Mouse (Mus musculus) liver, adult (tissue): ENCODE data around the gene Tnik.

Experiments
- GATA4 ChIP-seq: IDR thresholded peaks from 2 replicates; pipeline ENCODE4 v1.6.1; 2014; ENCODE audit warnings: mild to moderate bottlenecking, low read length; ENCODE audit not compliant: insufficient replicate concordance

The Tnik gene

DNA sequence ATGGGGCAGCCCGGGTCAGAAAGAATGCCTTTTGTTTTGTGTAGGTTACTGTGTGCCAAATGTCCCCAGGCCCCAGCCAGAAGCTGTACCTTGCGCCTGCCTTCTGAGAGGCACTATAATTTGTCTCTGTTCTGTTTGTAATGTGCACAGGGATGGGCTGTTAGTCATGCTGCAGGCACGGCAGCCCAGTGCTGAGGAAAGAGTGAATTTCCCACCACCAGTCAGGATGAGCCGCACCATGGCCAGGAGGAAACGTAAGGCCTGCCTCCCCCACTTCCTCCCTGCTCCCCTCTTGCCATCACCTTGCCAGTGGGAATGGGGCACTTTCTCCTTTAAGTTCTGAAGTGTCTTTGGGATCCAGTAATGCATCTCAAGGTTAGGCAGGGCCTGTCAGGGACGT is 286.4 kb downstream of the Tnik start:
- TF ChIP-seq GATA4: no peak

DNA sequence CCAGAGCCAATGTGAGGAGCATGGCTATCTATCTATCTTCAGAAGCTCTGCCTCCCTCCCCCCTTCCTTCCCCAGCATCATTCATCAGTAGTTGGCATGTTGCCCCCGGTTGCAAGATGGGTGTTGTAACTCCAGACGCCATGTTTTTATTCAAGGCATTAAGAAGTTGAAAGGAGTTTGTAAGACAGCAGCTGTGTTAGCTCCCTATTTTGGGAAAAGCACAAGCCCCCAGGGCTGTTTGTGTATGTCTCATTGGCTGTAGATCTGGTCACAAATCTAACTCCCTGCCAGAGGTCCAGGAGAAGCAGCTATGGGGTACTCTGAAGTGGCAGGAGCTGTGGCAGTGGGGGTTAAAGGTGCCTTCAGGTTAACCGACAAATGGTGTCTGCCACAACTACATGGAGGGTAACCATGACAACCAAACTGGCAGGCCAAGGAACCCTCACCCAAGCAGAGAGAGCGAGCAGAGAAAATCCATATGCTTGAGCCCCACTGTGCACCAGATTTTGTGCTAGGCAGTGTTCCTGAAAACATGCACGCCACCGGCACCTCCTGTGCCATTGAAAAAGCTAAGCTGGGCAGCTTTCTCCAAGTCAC is 287.6 kb downstream of the Tnik start:
- TF ChIP-seq GATA4: no peak

DNA sequence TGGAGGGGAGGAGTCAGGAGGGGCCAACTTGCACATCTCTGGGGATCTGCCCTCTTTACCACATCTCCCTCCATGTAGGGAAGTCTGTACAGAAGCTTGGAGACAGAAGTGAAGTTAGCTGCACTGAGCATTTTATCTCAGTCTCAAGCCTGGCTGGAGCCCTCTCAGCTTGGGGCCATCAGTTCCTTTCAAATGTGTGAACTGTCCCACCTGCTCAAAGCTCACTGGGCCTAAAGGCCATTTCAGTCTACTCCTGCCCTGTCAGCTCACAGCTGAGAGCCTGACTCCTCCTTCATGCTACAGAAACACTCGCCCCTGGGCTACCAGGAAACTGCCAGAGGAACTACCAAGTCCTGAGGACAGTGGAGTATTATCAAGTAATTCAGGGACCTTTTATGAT is 288.7 kb downstream of the Tnik start:
- TF ChIP-seq GATA4: no peak

DNA sequence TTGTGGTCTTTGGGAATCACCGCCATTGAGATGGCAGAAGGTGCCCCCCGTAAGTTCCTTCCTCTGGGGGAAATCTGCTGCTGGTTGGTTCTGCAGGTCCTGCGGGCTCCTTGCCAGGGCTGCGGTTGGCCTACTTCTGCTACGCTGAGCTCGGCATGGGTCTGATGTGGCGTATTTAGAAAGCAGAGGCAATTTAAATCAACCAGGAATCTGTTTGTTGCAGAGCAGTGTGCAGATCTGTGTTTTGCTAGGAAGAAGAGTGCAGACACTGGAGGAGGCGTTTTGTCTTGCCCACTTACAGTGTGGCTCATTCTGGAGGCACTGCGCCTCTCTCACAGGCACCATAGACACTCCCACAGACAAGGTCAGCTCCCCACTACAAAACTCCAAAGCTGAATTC is 291.9 kb downstream of the Tnik start:
- TF ChIP-seq GATA4: no peak

DNA sequence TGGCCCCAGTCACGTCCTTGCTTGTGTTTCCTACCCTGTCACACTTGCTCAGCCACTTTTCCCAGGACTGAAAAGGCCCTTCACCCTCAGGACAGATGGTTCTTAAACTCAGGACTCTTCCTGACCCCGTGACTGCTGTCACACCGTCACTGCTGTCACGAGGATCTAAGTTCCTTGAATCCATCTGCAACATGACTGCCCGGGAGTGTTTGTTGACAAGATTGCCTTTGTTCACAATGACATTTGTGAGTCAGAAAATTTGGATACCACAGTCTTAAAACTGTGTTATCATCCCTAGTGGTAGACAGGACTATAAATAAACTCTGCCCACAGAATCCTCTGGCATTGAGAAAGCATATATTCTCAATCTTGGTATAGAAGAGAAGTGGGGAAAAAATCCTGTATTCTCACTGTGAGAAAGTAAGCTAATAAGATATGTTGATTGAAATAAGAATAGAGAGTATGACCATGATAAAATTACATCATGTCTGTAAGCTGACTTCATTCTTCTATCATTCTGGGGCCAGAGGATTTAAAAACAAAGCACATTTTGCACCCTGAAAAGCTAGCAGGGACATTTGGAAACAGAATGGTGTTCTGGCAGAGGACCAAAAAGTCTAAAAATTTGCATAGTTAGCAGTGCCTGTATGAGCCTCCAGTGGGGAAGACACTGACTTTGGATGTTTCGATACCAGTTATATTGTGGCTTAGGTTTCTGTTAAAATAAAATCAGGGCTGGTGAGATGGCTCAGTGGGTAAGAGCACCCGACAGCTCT is 293.0 kb downstream of the Tnik start:
- TF ChIP-seq GATA4: no peak

DNA sequence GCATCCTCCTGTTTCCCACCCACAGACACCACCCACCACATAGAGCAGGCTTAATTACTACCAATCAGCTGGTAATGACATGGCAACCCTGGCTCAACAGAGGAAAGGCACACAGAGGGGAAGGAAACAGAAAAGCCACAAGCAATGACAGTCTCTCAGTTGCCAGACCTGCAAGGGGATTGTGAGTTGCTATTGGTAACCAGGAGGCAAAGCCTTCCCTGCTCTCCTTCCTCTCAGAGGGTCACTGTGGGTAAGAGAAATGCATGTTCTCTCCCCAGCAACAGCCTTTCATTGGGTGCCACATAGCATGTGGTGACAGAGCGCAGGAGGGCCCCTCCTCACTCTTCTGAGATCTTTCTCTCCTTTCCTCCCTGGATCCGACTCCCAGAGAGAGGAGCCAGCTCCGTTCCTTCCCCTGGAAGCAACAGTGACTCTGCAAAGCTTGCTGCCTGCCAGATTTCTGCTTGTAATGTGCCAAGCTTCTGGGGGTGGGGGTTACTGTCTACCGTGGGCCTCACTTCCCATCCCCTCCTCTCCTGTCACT is 295.4 kb downstream of the Tnik start:
- no peak for TF ChIP-seq GATA4

DNA sequence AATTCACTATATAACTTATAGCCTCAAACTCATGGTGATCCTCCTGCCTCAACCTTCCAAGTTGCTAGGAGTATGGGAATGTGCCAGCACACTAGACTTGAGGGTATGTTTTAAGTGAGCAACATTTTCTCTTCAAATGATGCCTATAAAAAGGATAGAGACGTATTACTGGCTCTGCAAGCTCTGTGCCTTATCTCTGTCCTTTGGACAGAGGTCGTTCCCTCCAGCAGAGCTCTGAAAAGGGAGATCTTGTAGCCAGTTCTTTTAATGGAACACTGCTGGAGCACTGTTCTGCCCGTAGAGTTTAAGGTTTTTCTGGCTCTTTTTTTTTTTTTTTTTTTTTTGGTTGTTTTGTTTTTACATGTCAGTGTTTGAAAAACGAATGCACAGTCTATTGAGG is 298.4 kb downstream of the Tnik start:
- TF ChIP-seq GATA4: no peak

DNA sequence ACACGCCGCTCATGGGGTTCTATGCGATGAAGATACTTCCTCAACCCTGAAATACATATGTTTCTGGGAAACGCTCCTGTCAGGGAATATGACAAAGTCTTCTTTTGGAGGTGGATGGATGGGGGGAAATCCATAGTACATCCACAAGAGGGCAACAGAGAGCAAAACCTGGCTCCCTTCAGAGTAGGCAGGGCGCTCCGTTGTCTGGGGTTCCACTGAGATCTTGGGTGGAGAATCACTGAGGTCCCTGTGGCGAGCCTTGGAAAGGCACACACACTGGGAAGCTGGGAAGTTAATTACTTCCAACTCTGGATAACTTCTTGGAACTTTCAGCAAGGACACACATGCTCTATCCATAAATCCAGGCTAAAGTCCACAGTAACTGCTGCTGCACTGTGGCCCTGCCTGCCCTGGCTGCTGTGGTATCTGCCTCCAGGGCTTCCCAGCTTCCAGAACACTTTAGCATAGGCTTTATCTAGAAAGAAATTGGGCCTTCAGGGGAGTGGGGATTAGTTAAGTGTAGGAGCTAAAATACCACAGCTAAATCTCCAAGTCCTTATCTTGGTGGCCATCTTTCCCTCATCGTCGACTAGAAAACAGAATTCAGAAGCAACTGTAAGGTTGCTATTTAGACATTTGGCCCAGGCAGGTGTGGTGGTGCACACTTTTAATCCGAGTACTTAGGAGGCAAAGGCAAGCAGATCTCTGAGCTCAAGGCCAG is 299.8 kb downstream of the Tnik start:
- 0 out of 2 replicates have a peak, but pooled peaks have one; percentile 11 for TF ChIP-seq GATA4

DNA sequence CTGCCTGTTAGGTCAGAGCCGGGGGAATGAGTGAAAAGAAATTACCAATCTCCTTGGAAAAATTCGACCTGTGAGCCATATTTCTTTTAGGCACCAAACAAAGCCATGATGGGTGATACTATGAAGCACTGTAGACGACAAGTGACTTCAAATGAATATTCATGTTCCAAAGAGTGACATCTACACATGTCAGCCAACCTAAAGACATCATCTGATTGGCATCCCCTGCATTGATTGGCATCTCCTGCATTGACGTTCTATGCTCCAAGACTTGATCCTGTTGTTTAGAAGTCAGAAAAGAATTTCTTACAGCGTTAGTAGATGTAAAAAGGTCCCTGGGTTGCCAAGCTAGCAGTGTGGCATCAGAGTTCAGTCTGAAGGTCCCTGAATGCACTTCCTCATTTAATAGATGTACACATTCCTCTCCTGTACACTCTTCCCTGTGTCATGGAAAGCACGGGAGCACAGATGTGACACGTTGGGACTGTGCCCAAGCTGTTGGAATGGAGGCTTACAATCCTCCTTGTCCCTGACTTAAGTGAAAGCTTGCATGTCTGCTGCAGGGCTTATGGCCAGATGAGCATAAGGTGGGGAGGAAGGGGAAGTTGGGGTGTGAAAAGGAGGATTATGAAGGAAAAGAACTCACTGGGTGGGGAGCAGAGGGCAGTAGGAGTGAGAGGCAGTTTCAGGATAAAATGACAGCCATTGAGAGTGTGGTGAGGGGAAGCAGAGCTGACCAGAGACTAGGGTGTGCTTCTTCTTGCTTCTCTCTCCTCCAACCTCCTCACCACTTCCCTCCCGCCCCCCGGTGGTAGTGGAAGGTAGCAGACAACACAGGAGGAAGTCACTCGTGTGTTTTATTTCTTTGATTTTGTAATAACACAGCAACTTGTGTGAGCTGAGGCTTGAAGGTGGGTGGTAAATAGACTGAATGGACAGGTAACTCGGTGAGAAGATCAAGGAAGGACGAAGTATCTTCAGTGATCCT is 301.6 kb downstream of the Tnik start:
- TF ChIP-seq GATA4: no peak

DNA sequence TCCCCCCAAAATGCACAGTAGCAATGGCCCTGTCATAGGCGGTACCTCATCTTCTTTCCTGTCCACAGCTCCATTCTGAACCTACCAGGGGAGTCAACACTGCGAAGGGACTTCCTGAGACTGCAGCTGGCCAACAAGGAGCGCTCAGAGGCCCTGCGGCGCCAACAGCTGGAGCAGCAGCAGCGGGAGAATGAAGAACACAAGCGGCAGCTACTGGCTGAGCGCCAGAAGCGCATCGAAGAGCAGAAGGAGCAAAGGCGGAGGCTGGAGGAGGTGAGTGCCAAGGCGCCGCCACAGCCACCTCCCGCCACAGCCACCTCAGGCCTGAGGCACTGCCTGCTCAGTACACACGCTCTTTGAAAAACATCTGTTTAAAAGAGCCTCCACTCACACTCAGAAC is 314.3 kb downstream of the Tnik start:
- TF ChIP-seq GATA4: no peak

DNA sequence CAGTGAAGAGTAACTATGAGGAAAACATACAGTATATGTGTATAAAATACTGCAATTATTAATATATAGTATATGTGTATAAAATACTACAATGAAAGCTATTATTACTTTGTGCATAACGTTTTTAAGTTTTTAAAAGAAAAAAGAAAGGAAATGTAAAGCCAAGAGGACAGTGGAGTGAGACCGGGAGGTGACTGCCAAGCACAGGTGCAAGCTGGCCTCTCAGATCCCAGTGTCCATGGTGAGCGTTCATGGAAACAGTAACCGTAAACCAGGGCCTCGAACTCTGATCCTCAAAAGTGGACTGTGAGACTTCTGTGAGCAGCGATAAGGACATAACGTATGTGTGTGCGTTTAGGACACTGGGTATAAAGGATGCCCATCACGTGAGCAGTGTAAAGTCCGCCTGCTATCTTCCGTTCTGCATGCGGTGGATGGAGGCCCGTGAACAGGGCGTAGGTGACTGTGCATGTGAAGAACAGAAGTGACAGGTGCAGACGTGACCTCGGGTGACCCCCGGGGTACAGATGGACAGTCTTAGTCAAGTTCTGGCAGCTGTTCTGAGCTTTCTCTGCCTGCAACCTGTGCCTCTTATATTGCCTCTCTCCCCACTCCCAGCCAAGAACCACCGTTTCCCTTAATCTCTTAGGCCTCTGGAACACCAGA is 316.1 kb downstream of the Tnik start:
- no peak for TF ChIP-seq GATA4

DNA sequence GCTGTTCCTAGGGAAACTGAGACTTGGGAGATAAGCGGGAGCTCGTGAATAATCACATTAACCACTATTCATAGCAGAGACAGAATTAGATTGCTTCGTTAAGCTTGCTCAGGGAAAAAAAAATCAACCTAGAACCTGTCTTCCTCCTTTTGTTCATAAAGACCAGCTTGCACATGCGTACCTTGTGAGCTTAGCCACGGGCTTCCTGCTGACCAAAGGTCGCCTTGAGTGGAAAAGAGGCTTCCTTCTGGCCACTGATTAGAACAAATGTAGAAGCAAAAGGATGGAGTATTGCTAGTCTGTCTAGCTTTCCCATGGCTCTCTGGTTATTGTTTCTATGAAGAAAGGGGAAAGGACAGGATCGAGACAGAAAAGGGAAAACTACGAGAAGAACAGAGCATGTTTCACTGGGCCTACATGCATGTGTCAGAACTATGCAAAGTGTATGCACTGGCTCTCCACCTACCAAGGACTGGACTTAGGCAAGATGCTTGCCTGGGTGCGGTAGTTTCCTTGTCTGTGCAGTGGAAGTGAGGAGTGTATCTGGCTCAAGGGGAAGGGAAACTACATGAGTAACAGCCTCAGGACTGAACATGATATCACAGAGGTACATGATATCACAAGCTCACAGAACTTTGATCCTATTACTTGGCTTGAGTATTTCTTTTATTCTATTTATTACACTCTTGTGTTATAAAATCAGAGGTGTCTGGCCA is 322.9 kb downstream of the Tnik start:
- no peak for TF ChIP-seq GATA4

DNA sequence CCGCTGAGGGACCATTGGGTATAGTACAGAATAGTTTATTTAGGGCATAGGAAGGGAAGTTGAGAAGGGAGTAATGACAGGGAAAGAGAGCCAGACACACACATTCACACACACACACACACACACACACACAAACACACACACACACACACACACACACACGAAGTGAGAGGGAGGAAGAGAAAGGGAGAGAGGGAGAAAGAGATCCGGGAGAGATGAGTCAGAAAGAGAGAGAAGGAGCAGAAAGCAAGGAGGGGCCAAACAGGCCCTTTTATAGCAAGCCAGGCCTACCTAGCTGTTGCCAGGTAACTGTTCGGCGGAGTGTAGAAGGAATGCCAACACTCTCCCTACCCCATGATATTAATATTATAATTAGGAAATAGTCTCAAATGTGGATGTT is 324.8 kb downstream of the Tnik start:
- no peak for TF ChIP-seq GATA4

DNA sequence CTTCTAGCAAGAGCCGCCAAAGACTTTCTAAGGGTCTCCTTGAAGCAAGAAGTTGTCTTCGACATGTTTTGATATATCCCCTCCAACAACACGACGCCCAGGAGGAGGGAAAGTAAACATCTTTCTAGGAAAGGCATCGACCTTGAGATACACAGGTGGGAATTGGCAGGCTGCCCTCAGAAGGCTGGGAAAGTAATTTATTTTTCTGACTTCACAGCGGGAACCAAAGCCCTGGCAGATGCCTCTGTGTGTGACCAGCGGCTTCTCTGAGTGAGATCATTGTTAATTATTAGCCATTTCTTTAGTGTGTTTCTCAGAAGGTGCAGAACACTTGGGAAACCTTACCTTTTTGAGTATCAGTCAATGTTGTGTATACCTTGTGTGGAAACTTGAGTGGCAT is 328.3 kb downstream of the Tnik start:
- TF ChIP-seq GATA4: no peak
